Mouse (Mus musculus): ENCODE measurements around the gene Pkdcc. TPM values are rescaled to one million over a fixed set of nuclear protein-coding genes. Genes with fewer than 3 reads are reported as not detected.

The Pkdcc gene
- polyA plus RNA-seq, 1 experiment from 2014 or later = 13.5 TPM

GRCm38 (mm10) chr17:83187751-83188565 is 27.1 kb upstream of the Pkdcc start:
- no peaks in the 10 kb centered on the region for H3K27me3 ChIP-seq (replicated peaks)
- no peak overlapping the region for H3K9ac ChIP-seq
- peaks cover 8% of the 10 kb centered on the region for H3K4me1 ChIP-seq (replicated peaks)
- H3K9me3 ChIP-seq (replicated peaks) = peaks cover 12% of the 10 kb centered on the region; the same call in 1 of the 2 replicates
- no peak for ATAC-seq (ENCODE audit: insufficient number of reproducible peaks, low FRiP score)
- H3K36me3 ChIP-seq = no peaks in the 10 kb centered on the region
- WGBS = 68% methylated on average over 11 of the region's 11 CpGs
- H3K4me3 ChIP-seq = no peak overlapping the region
- H3K4me2 ChIP-seq = no peak overlapping the region
- H3K27ac ChIP-seq (ENCODE audit: poor library complexity, severe bottlenecking) = no peak overlapping the region

- H3K4me3 ChIP-seq = no peak overlapping the region
- no peak overlapping the region for H3K27ac ChIP-seq (ENCODE audit: poor library complexity, severe bottlenecking)
- H3K9me3 ChIP-seq (replicated peaks) = no peaks in the 10 kb centered on the region
- no peak overlapping the region for H3K9ac ChIP-seq
- H3K27me3 ChIP-seq (replicated peaks) = no peaks in the 10 kb centered on the region
- no peak overlapping the region for H3K4me2 ChIP-seq
- no peaks in the 10 kb centered on the region for H3K36me3 ChIP-seq
- no peak for ATAC-seq (ENCODE audit: insufficient number of reproducible peaks, low FRiP score)
- H3K4me1 ChIP-seq (replicated peaks) = peaks cover 11% of the 10 kb centered on the region
- 55% methylated on average over 9 of the region's 9 CpGs for WGBS
Measured at GRCm38 (mm10) chr17:83190810-83191209, 24.3 kb upstream of the Pkdcc start.

- no peak overlapping the region for H3K4me3 ChIP-seq
- no peak overlapping the region for H3K9ac ChIP-seq
- H3K9me3 ChIP-seq (replicated peaks) = no peaks in the 10 kb centered on the region
- no peaks in the 10 kb centered on the region for H3K36me3 ChIP-seq
- 73% methylated on average over 4 of the region's 4 CpGs for WGBS
- H3K4me2 ChIP-seq = no peak overlapping the region
- ATAC-seq (ENCODE audit: insufficient number of reproducible peaks, low FRiP score) = no peak
- no peak overlapping the region for H3K27ac ChIP-seq (ENCODE audit: poor library complexity, severe bottlenecking)
- H3K4me1 ChIP-seq (replicated peaks) = peaks cover 46% of the 10 kb centered on the region
- no peaks in the 10 kb centered on the region for H3K27me3 ChIP-seq (replicated peaks)
Measured at GRCm38 (mm10) chr17:83194491-83194890, 20.6 kb upstream of the Pkdcc start.

- no peak overlapping the region for H3K9ac ChIP-seq
- peaks cover 63% of the 10 kb centered on the region for H3K4me1 ChIP-seq (replicated peaks)
- H3K9me3 ChIP-seq (replicated peaks) = no peaks in the 10 kb centered on the region
- H3K4me2 ChIP-seq = no peak overlapping the region
- 18% methylated on average over 4 of the region's 4 CpGs for WGBS
- H3K27ac ChIP-seq (ENCODE audit: poor library complexity, severe bottlenecking) = peak overlapping the region; percentile 73
- no peak overlapping the region for H3K4me3 ChIP-seq
- peak; percentile 85 for ATAC-seq (ENCODE audit: insufficient number of reproducible peaks, low FRiP score)
- no peaks in the 10 kb centered on the region for H3K36me3 ChIP-seq
- no peaks in the 10 kb centered on the region for H3K27me3 ChIP-seq (replicated peaks)
Measured at GRCm38 (mm10) chr17:83197361-83197923, 17.6 kb upstream of the Pkdcc start.

- Histone ChIP-seq H3K9me3 (replicated peaks) (no peaks in the 10 kb centered on the region), H3K4me3 (no peak overlapping the region), H3K4me1 (replicated peaks) (peaks cover 76% of the 10 kb centered on the region), H3K27ac (ENCODE audit: poor library complexity, severe bottlenecking) (no peak overlapping the region), H3K9ac (no peak overlapping the region), H3K4me2 (no peak overlapping the region), H3K36me3 (no peaks in the 10 kb centered on the region), H3K27me3 (replicated peaks) (no peaks in the 10 kb centered on the region)
- 86% methylated on average over 5 of the region's 5 CpGs for WGBS
- no peak for ATAC-seq (ENCODE audit: insufficient number of reproducible peaks, low FRiP score)
Measured at GRCm38 (mm10) chr17:83200469-83200868, 14.6 kb upstream of the Pkdcc start.

- H3K4me3 ChIP-seq = no peak overlapping the region
- H3K9ac ChIP-seq = no peak overlapping the region
- WGBS = 27% methylated on average over 6 of the region's 6 CpGs
- H3K27ac ChIP-seq (ENCODE audit: poor library complexity, severe bottlenecking) = no peak overlapping the region
- H3K9me3 ChIP-seq (replicated peaks) = no peaks in the 10 kb centered on the region
- no peak overlapping the region for H3K4me2 ChIP-seq
- no peak for ATAC-seq (ENCODE audit: insufficient number of reproducible peaks, low FRiP score)
- peaks cover 73% of the 10 kb centered on the region for H3K4me1 ChIP-seq (replicated peaks)
- H3K36me3 ChIP-seq = no peaks in the 10 kb centered on the region
- H3K27me3 ChIP-seq (replicated peaks) = no peaks in the 10 kb centered on the region
Measured at GRCm38 (mm10) chr17:83201257-83201656, 13.8 kb upstream of the Pkdcc start.

GRCm38 (mm10) chr17:83203692-83204383 is 11.3 kb upstream of the Pkdcc start:
- no peak overlapping the region for H3K27ac ChIP-seq (ENCODE audit: poor library complexity, severe bottlenecking)
- WGBS = 58% methylated on average over 8 of the region's 8 CpGs
- H3K4me2 ChIP-seq = no peak overlapping the region
- H3K27me3 ChIP-seq (replicated peaks) = no peaks in the 10 kb centered on the region
- no peak for ATAC-seq (ENCODE audit: insufficient number of reproducible peaks, low FRiP score)
- no peak overlapping the region for H3K4me3 ChIP-seq
- no peak overlapping the region for H3K9ac ChIP-seq
- H3K36me3 ChIP-seq = no peaks in the 10 kb centered on the region
- H3K9me3 ChIP-seq (replicated peaks) = no peaks in the 10 kb centered on the region
- H3K4me1 ChIP-seq (replicated peaks) = peaks cover 48% of the 10 kb centered on the region

- Histone ChIP-seq H3K27me3 (replicated peaks) (no peaks in the 10 kb centered on the region), H3K9me3 (replicated peaks) (no peaks in the 10 kb centered on the region), H3K4me3 (no peak overlapping the region), H3K9ac (no peak overlapping the region), H3K4me2 (no peak overlapping the region), H3K4me1 (replicated peaks) (peaks cover 25% of the 10 kb centered on the region), H3K36me3 (no peaks in the 10 kb centered on the region), H3K27ac (ENCODE audit: poor library complexity, severe bottlenecking) (no peak overlapping the region)
- ATAC-seq (ENCODE audit: insufficient number of reproducible peaks, low FRiP score) = no peak
- WGBS = 71% methylated on average over 3 of the region's 3 CpGs
Measured at GRCm38 (mm10) chr17:83207296-83207695, 7.8 kb upstream of the Pkdcc start.

GRCm38 (mm10) chr17:83208455-83208854 is 6.6 kb upstream of the Pkdcc start:
- Histone ChIP-seq H3K27me3 (replicated peaks) (no peaks in the 10 kb centered on the region), H3K9ac (no peak overlapping the region), H3K4me2 (no peak overlapping the region), H3K36me3 (no peaks in the 10 kb centered on the region), H3K9me3 (replicated peaks) (no peaks in the 10 kb centered on the region), H3K4me3 (no peak overlapping the region), H3K27ac (ENCODE audit: poor library complexity, severe bottlenecking) (no peak overlapping the region), H3K4me1 (replicated peaks) (peaks cover 27% of the 10 kb centered on the region)
- 48% methylated on average over 2 of the region's 2 CpGs for WGBS
- ATAC-seq (ENCODE audit: insufficient number of reproducible peaks, low FRiP score) = no peak

GRCm38 (mm10) chr17:83210531-83210930 is 4.6 kb upstream of the Pkdcc start:
- Histone ChIP-seq H3K9ac (no peak overlapping the region), H3K36me3 (no peaks in the 10 kb centered on the region), H3K9me3 (replicated peaks) (no peaks in the 10 kb centered on the region), H3K4me1 (replicated peaks) (peaks cover 23% of the 10 kb centered on the region), H3K27ac (ENCODE audit: poor library complexity, severe bottlenecking) (no peak overlapping the region), H3K4me3 (no peak overlapping the region), H3K27me3 (replicated peaks) (no peaks in the 10 kb centered on the region), H3K4me2 (no peak overlapping the region)
- 54% methylated on average over 5 of the region's 5 CpGs for WGBS
- ATAC-seq (ENCODE audit: insufficient number of reproducible peaks, low FRiP score) = no peak

- no peaks in the 10 kb centered on the region for H3K9me3 ChIP-seq (replicated peaks)
- no peak overlapping the region for H3K4me3 ChIP-seq
- no peaks in the 10 kb centered on the region for H3K27me3 ChIP-seq (replicated peaks)
- H3K4me2 ChIP-seq = no peak overlapping the region
- WGBS = 88% methylated on average over 10 of the region's 10 CpGs
- H3K9ac ChIP-seq = no peak overlapping the region
- H3K27ac ChIP-seq (ENCODE audit: poor library complexity, severe bottlenecking) = no peak overlapping the region
- no peaks in the 10 kb centered on the region for H3K36me3 ChIP-seq
- H3K4me1 ChIP-seq (replicated peaks) = peaks cover 23% of the 10 kb centered on the region
- ATAC-seq (ENCODE audit: insufficient number of reproducible peaks, low FRiP score) = no peak
Measured at GRCm38 (mm10) chr17:83211196-83211595, 3.9 kb upstream of the Pkdcc start.

Data from heart, embryonic 12.5 days (tissue).